Mouse (Mus musculus): ENCODE data around the gene Fhit. TPM values are rescaled to one million over a fixed set of nuclear protein-coding genes. Genes with fewer than 3 reads are reported as not detected.

The Fhit gene
- polyA plus RNA-seq, 1 experiment from 2014 or later, result 11.4 TPM

DNA sequence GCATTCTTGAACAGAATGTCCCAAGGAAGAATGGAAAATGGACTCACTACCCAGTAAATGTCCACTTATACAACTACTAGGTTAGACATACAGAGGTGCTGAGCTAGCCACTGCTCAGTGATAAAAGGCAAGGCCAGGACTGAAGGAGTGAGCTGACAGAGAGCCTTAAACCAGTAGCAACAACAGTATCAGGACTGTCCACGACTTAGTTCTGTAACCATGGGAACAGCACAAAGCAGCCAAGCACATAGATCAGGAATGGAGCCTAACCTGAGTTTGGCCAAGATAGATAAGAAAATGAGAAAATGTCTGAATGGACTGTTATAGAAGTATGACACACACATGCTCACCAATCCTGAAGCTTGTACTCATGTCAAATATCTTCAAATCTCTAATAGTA, 279.1 kb downstream of the Fhit start:
- no peak overlapping the region for H3K27ac ChIP-seq

DNA sequence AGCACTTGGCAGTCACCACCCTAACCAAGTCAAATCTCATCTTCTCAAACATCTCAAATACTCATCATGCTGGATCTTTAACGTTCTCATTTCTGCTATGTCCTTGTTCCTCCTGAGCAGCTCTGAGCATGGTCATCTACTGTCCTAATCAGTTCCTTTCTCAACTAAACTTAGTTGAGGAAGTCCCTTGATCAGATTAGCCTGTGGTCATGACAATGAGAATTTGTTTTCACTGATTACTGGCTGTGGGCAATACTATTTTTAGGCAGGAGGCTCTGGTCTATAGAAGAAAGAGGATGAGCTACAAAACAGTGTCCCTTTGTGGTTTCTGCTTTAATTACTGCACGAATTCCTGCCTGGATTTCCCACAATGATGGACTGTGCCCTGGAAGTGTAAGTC, 281.1 kb downstream of the Fhit start:
- no peak for ATAC-seq
- Histone ChIP-seq H3K9ac (no peak overlapping the region), H3K4me1 (replicated peaks) (no peaks in the 10 kb centered on the region), H3K36me3 (no peaks in the 10 kb centered on the region), H3K4me2 (replicated peaks) (no peak overlapping the region), H3K9me3 (no peaks in the 10 kb centered on the region), H3K4me3 (replicated peaks) (no peak overlapping the region), H3K27ac (no peak overlapping the region), H3K27me3 (replicated peaks) (no peaks in the 10 kb centered on the region)
- 76% methylated on average over 2 of the region's 2 CpGs for WGBS

More for the DNA sequence above, 279.1 kb downstream of the Fhit start:
- Histone ChIP-seq H3K9me3 (no peaks in the 10 kb centered on the region), H3K4me1 (replicated peaks) (no peaks in the 10 kb centered on the region), H3K4me2 (replicated peaks) (no peak overlapping the region), H3K27me3 (replicated peaks) (no peaks in the 10 kb centered on the region), H3K9ac (no peak overlapping the region), H3K4me3 (replicated peaks) (no peak overlapping the region), H3K36me3 (no peaks in the 10 kb centered on the region)
- WGBS, result 47% methylated on average over 1 of the region's 1 CpGs
- no peak for ATAC-seq

DNA sequence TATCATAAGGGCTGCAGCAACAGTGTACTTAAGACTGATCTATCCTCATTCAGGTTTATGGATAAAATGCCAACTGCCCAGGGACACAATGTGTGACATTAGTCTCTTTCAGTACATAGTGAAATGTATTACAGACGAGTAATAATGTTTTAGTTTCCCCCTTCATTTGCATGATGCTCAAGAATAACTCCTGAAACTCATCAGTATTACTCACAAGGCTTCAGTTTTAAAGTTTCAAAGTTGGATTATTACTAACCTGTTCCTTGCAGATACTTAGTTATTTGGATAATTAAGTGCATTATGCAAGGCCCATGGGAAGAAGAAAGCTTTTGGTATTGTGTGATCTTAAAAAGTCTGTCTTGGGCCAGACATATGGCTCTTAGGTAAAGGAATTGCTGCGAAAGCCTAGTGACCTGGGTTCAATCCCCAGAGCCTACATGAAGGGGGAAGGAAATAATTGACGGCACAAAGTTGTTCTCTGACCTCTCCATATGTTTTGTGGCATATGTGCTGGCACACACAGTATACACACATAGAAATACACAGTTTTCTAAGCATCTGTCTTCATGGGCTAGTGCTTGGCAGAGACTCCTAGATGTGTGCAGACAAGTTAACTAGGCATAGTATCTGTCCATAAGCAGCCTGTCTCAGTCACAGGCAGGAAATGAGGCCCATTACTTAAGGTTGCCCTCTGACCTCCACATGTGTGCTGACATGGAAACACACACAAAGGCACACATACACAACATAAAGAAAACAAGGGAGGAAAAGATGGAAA, 287.1 kb downstream of the Fhit start:
- Histone ChIP-seq H3K4me2 (replicated peaks) (no peak overlapping the region), H3K4me3 (replicated peaks) (no peak overlapping the region), H3K9me3 (no peaks in the 10 kb centered on the region), H3K27ac (no peak overlapping the region), H3K9ac (no peak overlapping the region), H3K27me3 (replicated peaks) (no peaks in the 10 kb centered on the region), H3K4me1 (replicated peaks) (no peaks in the 10 kb centered on the region), H3K36me3 (no peaks in the 10 kb centered on the region)
- 81% methylated on average over 3 of the region's 3 CpGs for WGBS
- no peak for ATAC-seq

DNA sequence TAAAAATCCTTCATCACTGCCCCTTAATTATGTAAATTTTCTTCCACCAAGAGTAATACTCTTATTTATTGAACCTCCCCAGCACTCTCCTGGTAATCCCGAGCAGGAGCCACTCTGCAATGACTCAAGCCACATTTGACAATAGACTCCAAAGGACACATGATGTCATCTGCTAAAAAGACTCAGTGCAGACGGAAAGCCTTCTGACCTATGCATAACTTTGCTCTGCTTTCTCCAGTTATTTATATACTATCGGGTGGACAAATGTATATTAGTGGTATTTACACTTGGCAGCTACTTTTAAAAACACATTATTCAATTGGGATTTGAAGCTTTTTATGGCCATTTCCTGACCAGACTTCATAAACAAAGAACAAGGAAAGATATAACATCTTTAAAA, 304.2 kb downstream of the Fhit start:
- Histone ChIP-seq H3K9ac (no peak overlapping the region), H3K27ac (no peak overlapping the region), H3K9me3 (no peaks in the 10 kb centered on the region), H3K4me1 (replicated peaks) (no peaks in the 10 kb centered on the region), H3K4me3 (replicated peaks) (no peak overlapping the region), H3K4me2 (replicated peaks) (no peak overlapping the region), H3K27me3 (replicated peaks) (no peaks in the 10 kb centered on the region), H3K36me3 (no peaks in the 10 kb centered on the region)
- ATAC-seq, result no peak
- 35% methylated on average over 3 of the region's 3 CpGs for WGBS

DNA sequence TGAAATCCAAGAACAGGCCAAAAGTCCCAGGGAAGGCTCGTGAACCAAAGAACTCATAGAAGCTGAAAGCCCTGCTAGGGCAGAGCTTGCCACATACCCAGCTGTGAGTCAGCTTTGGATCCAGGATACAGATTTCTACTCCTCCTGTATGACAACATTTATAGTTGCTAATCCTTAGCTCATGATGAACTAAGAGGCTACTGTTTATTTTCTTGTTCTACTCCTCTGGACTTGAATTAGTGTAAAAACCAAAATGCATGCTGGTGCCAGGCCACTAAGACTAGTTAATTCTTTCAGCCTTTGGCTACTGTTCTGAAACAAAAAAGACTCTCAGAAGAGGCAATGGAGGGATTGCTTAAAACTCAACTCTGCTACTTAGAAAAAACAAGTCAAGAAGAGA, 309.9 kb downstream of the Fhit start:
- 91% methylated on average over 1 of the region's 1 CpGs for whole genome bisulfite sequencing

DNA sequence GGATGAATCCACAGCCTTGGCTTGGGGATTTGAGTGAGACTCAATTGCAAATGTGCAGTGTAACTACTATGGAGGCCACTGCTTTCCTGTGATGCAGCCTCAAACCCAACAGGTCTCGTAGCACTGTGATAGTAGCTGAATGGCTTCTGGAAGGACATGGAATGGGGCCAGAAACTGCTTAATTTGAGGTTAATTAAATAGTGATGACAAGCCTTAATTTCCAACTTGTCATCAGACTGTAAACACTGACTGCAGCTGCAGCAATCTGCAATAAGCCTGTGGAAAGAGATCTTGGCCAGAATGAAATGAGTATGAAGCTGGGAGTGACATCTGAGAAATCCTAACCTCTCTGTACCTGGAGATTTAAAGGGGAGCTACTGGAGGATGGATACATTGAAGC, 325.8 kb downstream of the Fhit start:
- no peaks in the 10 kb centered on the region for H3K4me1 ChIP-seq (replicated peaks)
- no peak overlapping the region for H3K9ac ChIP-seq
- no peak for ATAC-seq
- no peaks in the 10 kb centered on the region for H3K9me3 ChIP-seq
- no peak overlapping the region for H3K4me2 ChIP-seq (replicated peaks)
- 71% methylated on average over 1 of the region's 1 CpGs for WGBS
- H3K27me3 ChIP-seq (replicated peaks), result no peaks in the 10 kb centered on the region
- H3K36me3 ChIP-seq, result no peaks in the 10 kb centered on the region
- H3K4me3 ChIP-seq (replicated peaks), result no peak overlapping the region
- no peak overlapping the region for H3K27ac ChIP-seq

More for the DNA sequence above, 309.9 kb downstream of the Fhit start:
- H3K9ac ChIP-seq, result no peak overlapping the region
- H3K4me1 ChIP-seq (replicated peaks), result no peaks in the 10 kb centered on the region
- no peaks in the 10 kb centered on the region for H3K9me3 ChIP-seq
- H3K27me3 ChIP-seq (replicated peaks), result no peaks in the 10 kb centered on the region
- H3K27ac ChIP-seq, result no peak overlapping the region
- H3K4me3 ChIP-seq (replicated peaks), result no peak overlapping the region
- H3K36me3 ChIP-seq, result no peaks in the 10 kb centered on the region
- H3K4me2 ChIP-seq (replicated peaks), result no peak overlapping the region
- no peak for ATAC-seq

DNA sequence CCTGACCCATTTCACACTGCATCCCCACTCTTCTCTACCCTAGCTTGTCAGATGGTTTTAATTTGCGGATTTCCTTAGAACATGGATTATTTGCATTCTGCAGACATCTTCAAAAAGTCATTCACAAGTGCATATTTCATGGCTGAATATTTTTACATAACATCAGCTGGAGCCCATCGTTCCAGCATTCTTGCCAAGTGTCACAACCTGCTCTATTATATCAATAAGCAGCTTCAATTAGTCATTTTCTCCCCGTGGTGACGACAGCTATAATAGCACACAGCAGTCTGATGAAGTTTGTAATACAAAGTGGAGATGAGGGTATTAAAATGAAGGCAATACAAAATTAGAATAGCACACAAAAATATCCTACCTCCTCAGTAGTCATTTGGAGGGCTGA, 337.0 kb downstream of the Fhit start:
- no peak for ATAC-seq
- 70% methylated on average over 4 of the region's 4 CpGs for WGBS
- Histone ChIP-seq H3K9me3 (no peaks in the 10 kb centered on the region), H3K4me2 (replicated peaks) (no peak overlapping the region), H3K36me3 (no peaks in the 10 kb centered on the region), H3K9ac (no peak overlapping the region), H3K27ac (no peak overlapping the region), H3K4me3 (replicated peaks) (no peak overlapping the region), H3K27me3 (replicated peaks) (no peaks in the 10 kb centered on the region), H3K4me1 (replicated peaks) (no peaks in the 10 kb centered on the region)

DNA sequence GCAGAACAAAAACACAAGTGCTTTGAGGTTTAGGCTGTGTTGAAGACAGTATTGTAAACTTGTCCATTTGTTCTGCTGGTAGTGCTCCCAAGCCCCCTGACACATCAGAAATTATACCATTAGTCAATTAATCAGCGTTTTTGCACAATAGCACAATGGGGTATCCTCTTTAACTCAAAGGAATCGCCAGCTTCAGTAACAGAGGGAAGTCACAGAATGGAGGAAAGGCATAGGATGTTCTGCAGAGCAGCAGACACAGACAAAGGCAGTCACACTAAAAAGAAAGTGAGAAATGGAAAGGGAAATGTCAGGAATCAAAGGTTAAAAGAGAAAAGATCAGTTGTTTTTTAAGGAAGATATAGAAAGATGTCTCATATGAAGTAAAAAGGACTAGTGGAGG, 348.3 kb downstream of the Fhit start:
- WGBS, result 37% methylated on average over 2 of the region's 2 CpGs

DNA sequence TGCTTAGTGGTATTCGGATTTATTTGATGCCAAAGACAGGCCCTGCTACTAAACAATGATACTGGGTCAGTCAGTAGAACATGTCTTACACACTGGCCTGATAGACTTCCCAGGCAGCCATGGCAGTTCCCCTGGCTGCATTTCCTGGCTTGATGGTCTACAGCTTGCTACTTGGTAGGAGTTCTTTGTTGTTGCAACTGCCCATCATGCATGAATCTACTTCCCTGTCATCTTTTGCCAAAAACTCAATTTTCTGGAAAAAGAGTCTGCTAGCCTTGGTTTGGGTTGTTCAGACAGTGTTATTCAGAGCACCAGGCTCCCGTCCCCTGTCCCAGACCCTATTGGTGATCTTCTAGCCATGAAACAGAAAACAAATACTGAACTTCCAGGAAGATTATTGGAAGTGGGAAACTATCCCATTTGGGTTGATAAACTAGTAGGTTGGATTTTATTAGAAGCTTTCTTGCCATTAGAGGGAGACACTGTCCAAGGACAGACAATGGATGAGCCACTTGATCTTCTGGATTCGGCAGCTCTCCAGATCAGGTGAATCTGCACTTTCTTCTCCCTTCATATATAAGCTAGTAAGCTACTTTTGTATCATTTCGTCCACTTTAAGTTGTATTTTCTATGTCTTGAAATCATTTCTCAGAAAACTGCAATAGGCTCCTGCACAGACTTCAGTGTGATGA, 363.2 kb downstream of the Fhit start:
- H3K4me2 ChIP-seq (replicated peaks), result no peak overlapping the region
- 80% methylated on average over 4 of the region's 4 CpGs for WGBS
- H3K36me3 ChIP-seq, result no peaks in the 10 kb centered on the region
- no peak overlapping the region for H3K4me3 ChIP-seq (replicated peaks)
- no peak overlapping the region for H3K9ac ChIP-seq
- no peak for ATAC-seq
- no peaks in the 10 kb centered on the region for H3K27me3 ChIP-seq (replicated peaks)
- no peaks in the 10 kb centered on the region for H3K4me1 ChIP-seq (replicated peaks)
- no peak overlapping the region for H3K27ac ChIP-seq
- H3K9me3 ChIP-seq, result no peaks in the 10 kb centered on the region

More for the DNA sequence above, 348.3 kb downstream of the Fhit start:
- no peaks in the 10 kb centered on the region for H3K9me3 ChIP-seq
- H3K4me3 ChIP-seq (replicated peaks), result no peak overlapping the region
- H3K27me3 ChIP-seq (replicated peaks), result no peaks in the 10 kb centered on the region
- H3K36me3 ChIP-seq, result no peaks in the 10 kb centered on the region
- H3K4me1 ChIP-seq (replicated peaks), result no peaks in the 10 kb centered on the region
- no peak overlapping the region for H3K9ac ChIP-seq
- no peak overlapping the region for H3K4me2 ChIP-seq (replicated peaks)
- H3K27ac ChIP-seq, result no peak overlapping the region
- no peak for ATAC-seq

DNA sequence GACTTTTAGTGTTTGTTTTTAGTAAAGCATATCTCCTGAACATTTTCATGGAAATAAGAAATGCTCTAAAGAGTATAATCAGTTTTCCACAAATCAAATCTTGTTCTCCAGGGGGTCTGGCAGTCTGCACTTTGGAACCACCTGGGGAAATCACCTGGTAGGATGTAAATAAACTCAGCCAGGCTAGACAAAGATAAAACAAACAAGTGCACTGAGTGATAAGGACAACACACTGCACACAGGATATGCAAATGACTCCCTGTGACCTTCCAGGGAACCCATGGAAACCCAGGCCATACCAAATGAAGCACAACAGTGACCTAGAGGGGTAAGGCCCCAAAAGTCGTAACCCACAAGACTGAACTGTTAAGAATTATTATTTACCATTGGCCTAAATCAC, 364.2 kb downstream of the Fhit start:
- H3K4me3 ChIP-seq (replicated peaks), result no peak overlapping the region
- no peaks in the 10 kb centered on the region for H3K4me1 ChIP-seq (replicated peaks)
- no peak for ATAC-seq
- no peaks in the 10 kb centered on the region for H3K36me3 ChIP-seq
- H3K9ac ChIP-seq, result no peak overlapping the region
- WGBS, result 82% methylated on average over 1 of the region's 1 CpGs
- no peaks in the 10 kb centered on the region for H3K9me3 ChIP-seq
- no peaks in the 10 kb centered on the region for H3K27me3 ChIP-seq (replicated peaks)
- H3K27ac ChIP-seq, result no peak overlapping the region
- H3K4me2 ChIP-seq (replicated peaks), result no peak overlapping the region

DNA sequence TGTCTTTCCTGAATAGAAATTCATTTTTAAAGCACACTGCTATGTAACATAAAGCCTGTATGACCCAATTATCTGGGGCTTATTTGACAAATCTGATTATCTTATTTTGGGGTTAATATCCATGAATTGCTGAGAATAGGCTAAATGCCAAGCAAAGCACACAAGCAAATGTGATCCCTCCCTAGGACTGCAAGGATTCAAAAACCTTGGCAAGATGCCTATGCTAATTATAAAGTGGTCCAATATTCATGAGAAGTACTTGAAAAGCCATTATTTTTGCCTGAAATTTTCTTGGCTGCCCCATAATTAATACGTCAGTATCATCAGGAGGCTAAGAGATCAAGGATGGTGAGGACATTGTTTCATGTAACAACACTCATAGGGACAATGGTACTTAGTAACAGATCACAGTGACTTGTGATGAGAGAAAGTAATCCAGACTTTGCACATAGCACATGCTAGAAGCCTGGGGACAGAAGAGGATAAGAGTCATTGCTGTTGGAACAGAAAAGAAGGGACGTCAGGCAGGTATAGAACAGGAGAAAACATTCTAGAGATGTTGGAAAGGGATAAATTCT, 366.2 kb downstream of the Fhit start:
- no peaks in the 10 kb centered on the region for H3K27me3 ChIP-seq (replicated peaks)
- no peak overlapping the region for H3K27ac ChIP-seq
- no peak overlapping the region for H3K4me3 ChIP-seq (replicated peaks)
- 80% methylated on average over 2 of the region's 2 CpGs for WGBS
- no peak for ATAC-seq
- no peaks in the 10 kb centered on the region for H3K4me1 ChIP-seq (replicated peaks)
- no peaks in the 10 kb centered on the region for H3K9me3 ChIP-seq
- no peak overlapping the region for H3K9ac ChIP-seq
- H3K36me3 ChIP-seq, result no peaks in the 10 kb centered on the region
- no peak overlapping the region for H3K4me2 ChIP-seq (replicated peaks)

DNA sequence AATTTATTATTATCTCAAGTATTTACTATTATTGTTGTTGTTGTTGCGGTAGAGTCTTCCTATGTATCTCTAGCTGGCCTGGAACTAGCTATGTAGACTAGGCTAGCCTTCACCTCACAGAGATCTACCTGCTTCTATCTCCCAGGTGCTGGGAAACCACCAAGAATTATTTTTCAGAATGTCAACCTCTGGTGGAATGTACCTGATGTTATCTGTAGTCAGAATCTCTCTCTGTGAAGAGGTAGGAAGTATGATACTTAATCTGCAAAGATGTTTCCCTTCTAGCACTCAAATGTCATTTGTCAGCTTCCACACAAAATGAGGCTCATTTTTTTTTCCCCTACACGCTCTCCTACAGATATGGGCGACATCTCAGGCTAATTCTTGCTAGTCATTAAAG, 377.9 kb downstream of the Fhit start:
- no peaks in the 10 kb centered on the region for H3K9me3 ChIP-seq
- no peak overlapping the region for H3K9ac ChIP-seq
- no peaks in the 10 kb centered on the region for H3K4me1 ChIP-seq (replicated peaks)
- no peak for ATAC-seq
- no peak overlapping the region for H3K4me2 ChIP-seq (replicated peaks)
- no peaks in the 10 kb centered on the region for H3K36me3 ChIP-seq
- no peak overlapping the region for H3K4me3 ChIP-seq (replicated peaks)
- WGBS, result 89% methylated on average over 3 of the region's 3 CpGs
- no peak overlapping the region for H3K27ac ChIP-seq
- H3K27me3 ChIP-seq (replicated peaks), result no peaks in the 10 kb centered on the region

DNA sequence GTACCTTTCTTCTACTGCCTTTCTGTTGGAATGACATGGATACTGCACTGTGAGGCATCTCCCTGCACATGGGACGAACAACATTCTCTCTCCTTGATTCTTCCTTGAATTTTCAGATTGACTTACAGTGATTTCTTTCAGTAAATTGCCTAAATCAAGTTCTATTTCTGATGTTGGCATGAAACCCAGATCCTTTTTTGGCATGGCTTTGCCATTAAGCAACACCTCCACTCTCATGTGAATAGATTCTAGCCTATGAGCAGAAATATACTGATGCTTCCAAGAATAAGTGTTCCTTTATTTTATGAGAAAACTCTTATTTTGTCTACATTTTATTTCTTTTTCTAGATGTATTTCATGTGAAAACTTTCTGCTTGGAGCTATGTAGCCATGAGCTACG, 383.1 kb downstream of the Fhit start:
- no peak for ATAC-seq
- WGBS, result 89% methylated on average over 2 of the region's 2 CpGs
- no peak overlapping the region for H3K9ac ChIP-seq
- H3K4me1 ChIP-seq (replicated peaks), result no peaks in the 10 kb centered on the region
- no peak overlapping the region for H3K27ac ChIP-seq
- H3K36me3 ChIP-seq, result no peaks in the 10 kb centered on the region
- no peak overlapping the region for H3K4me2 ChIP-seq (replicated peaks)
- no peaks in the 10 kb centered on the region for H3K9me3 ChIP-seq
- no peak overlapping the region for H3K4me3 ChIP-seq (replicated peaks)
- H3K27me3 ChIP-seq (replicated peaks), result no peaks in the 10 kb centered on the region

All from intestine, embryonic 15.5 days (tissue).